Mouse (Mus musculus): ENCODE data around the gene Uvrag. TPM values are rescaled to one million over a fixed set of nuclear protein-coding genes. Genes with fewer than 3 reads are reported as not detected.
A peak's percentile ranks its signal among the peaks of the same experiment; 100 is the strongest.
"Not testable (repeated sequence)": the region's sequence is repeated elsewhere in the genome, so short reads cannot be mapped to it uniquely, and the experiment has no call there.

Gene Uvrag
- total RNA-seq, 2 experiments from 2014 or later: 42.4 to 43.1 TPM

DNA sequence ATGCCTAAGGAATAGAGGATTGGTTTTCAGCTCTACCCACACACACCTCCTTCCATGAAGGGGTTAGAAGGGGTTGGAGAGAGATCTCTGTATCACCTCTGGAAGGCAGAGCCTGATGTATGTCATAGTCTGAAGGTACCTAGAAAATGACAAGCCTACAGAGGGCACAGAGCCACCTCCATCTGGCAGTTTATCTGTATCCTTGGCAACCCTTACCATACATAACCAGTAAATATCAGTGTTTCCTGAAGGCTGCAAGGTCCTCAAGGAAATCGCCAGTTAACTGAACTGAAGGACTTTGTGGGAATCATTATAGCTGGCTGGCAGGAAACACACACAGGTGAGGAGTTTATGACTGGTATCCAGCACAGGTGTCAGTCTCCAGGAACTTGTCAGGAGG is 150.4 kb downstream of the Uvrag start:
- ATAC-seq (ENCODE audit: poor library complexity, severe bottlenecking): no peak

DNA sequence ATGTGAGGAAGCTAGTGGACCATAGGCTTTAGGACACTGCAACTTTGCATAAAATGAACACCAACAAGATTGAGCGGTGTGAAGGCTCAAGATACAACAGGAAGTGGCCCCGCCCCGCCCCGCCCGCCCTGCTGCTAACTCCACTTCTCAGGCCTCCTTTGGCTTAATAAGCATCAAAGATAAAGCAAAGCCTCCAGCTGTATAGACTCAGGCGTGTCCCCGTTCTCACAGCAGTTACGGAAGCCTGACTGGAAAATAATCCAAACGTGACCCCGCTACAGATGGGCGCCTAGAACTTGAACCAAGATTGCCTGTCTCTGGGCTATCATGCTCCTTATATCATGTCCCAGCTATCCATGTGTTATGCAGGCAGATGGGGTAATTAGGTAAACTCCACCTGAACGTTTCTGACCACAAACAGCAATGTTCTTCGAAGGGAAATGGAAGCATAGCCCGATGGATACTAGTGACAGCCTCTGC is 153.9 kb downstream of the Uvrag start:
- ATAC-seq (ENCODE audit: poor library complexity, severe bottlenecking): no peak

DNA sequence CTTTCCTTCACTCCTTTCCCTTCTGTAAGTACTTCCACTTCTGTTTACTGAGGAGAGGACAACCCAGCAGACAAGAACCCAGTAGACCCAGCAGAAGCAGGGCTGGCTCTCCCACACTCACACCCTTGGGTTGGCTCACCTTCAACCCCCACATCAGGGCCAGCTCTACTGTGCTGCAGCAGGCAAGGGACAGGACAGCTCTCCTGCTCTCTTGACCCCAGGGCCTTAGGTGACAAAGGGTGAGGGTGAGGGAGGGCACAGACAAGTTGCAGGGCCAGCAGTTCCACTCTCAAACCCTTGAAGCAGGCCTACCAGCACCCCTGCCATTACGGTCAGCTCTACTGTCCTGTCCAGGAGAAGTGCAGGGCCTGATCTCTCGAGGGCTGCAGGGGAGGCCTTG is 155.0 kb downstream of the Uvrag start:
- no peak for ATAC-seq (ENCODE audit: poor library complexity, severe bottlenecking)

DNA sequence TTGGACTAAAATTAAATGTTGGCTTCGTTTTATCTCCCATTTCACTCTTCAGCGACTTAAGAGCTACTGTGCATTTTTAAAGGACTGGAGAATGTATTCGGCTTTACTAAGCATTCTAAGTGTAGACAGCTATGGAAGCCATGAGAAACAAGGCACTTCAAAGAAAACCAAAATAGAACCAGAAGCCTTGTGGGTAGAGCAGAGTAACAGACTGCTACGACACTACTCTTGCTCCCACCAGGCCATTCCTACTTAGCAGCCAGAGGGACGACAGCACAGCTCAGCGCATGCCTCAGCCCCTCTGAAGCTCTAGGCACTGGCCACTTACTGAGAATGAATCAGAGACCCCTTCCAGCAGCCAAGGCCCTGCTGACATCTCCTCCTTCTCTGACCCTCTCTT is 155.5 kb downstream of the Uvrag start:
- no peak for ATAC-seq (ENCODE audit: poor library complexity, severe bottlenecking)

DNA sequence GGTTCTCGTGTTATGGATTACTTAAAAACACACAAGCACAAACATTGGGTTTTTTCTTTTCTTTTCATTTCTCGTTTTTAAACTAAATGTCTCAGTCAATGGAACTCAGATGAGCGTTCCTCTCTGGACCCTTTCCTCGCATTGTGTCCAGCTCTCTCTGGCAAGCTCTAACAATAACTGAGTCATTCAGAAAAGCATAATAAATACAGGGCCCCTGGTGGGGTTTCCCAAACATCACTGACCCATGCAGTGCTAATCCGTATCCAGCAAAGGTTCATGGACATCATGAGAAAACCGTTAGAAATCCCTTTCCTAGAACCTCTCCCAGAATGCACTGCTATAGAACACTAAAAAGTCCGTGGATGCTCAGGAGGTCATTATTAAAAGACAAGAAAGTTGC is 156.6 kb downstream of the Uvrag start:
- ATAC-seq (ENCODE audit: poor library complexity, severe bottlenecking): no peak

DNA sequence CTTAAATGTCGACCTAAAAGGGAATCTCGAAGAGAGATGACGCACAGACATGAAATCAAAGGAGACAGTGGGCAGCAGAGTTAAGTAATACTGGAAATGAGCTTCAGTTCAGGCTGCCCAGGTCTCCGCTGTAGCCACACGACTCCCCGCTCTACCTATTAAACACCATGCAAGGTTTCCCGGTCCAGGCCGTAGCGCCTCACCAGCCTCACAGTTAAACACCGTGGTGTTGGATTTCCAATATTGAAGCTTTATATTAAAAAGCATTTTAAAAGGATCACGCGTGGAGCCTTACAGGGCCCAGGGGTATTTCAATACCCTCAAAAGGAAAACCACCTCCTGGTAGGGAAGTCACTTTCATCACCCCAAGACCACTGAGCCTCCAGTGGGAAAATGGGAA is 157.9 kb downstream of the Uvrag start:
- 0 out of 2 replicates have a peak, but pooled peaks have one; percentile 24 for ATAC-seq (ENCODE audit: poor library complexity, severe bottlenecking)

DNA sequence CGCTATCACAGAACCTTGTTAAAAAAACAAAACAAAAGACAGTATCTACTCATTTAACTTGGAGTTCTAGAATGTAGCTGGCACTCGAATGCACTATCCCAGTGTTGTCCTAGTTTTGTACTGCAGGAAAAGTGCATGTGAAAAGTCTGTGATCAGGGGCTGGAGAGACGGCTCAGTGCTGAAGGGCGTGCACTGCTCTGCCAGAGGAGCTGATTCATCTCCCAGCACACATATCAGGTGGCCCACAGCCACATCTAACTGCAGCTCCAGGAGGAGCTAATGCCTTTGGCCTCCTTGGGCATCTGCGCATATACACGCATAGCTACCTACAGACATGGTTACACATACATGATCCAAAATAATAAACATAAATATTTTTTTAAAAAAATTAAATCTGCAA is 159.5 kb downstream of the Uvrag start:
- ATAC-seq (ENCODE audit: poor library complexity, severe bottlenecking): no peak

DNA sequence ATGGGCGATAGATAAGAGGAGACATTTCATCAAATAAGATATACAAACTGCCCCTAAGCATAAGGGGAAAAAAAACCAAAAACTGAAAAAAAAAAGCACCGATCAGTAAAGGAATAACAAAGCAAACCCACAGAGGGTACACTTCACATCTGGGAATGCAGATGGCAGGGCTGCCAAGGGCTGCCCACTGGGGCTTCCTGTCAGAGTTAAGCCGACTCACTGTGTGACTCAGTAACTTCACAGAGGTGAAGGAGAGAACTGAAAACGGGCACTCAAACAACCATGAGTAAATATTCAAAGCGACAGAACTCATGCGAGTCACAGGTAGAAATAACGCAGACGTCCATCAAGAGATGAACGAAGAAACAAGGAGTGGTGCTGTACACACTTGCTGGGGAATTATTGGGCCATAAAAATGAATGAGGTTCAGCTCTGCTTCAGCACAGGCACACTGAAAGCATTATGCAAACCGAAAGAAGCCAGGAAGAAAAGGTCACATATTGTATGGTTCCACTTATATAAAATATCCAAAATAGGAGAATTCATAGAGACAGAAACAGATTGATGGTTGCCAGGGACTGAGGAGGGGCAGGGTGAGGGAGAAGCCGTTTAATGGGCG is 164.0 kb downstream of the Uvrag start:
- no peak for ATAC-seq (ENCODE audit: poor library complexity, severe bottlenecking)

DNA sequence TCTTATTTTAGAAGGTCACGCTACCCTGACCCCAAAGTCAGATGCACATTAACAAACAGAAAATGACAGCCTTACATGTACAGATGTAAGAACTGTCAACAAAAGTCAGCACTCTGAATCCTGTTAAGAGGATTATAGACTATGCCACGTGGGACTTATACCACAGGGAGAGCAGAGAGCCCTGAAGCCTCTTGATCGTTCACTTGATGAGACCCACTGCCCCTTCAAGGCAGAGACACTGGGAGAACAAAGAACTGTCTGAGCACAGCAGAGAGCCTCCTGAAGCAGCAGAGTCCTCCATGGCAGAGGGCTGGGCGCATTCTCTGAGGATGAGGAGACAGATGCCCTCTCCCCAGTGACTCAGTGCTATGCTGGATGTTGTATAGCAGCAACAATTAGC is 166.4 kb downstream of the Uvrag start:
- no peak for ATAC-seq (ENCODE audit: poor library complexity, severe bottlenecking)

DNA sequence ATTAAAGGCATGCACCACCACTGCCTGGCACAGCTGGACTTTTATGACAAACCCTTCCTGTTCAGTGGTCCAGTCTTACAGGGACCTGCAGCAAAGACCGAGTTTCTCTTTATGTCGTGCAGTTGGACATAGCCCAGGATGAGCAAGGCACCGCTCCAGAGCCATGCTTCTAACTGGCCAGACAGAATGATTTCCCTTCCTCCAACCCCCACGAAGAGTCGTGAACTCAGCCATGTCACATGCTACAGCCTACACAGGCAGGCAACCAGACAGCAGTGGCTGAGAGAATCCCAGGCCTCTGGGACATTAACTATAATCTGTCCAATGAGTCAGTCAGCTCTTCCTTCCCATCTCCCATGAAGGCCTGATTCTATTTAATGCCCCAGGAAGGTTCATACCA is 170.2 kb downstream of the Uvrag start:
- ATAC-seq (ENCODE audit: poor library complexity, severe bottlenecking): no peak

DNA sequence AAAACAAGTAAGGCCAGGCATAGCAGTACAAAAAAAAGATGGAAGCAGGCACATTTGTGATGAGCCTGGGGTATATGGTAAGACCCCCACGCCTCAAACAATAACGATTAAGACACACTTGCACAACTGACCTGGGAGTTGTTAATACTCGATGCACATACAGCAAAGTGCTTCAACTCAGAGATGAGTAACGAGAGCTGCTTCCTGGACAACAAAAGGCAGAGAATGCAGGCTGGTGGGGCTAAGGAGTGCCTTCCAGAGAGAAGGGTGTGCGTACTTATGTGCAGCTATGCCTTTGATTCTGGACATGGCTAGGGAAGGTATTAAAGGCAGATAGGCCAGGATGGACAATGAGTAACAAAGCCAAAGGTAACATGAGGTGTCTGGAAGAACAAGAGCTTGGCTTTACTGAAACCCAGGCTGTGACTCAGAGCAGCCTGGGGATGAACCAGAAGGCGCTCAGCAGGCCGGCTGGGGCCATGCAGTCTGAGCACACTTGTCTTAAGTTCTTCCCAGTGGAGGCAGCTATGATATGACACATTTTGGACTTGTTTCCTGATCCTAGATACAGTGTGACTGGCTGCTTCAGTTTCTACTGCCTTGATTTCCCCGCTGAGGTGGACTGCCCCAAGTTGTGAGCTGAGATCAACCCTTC is 172.1 kb downstream of the Uvrag start:
- no peak for ATAC-seq (ENCODE audit: poor library complexity, severe bottlenecking)

DNA sequence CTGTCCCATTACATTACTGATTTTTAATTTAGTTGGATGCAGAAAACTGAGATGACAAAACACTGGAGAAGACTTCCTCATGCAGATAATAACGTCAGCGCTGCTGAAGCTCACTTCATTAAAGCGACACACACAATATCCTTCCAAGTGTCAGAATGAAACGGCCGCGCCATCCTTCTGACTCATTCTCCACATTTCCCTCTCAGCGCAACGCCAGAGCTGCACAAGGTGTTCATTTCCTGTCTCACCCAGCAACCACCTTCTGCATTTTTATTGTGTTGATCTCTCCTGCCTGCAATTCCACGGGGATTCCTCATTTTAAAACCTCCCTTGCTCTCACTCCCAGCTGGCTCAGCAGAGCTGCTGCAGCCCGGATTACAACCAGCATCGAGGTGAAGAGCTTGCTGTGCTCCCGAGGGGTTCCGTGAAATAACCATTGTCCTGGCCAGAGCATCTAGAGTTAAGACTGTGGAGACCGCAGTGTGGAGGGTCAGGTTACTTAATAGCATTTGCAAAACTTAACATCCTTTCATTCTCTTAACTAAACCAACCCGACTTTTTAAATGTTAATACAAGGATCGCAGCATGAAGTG is 172.8 kb downstream of the Uvrag start:
- no peak for ATAC-seq (ENCODE audit: poor library complexity, severe bottlenecking)

DNA sequence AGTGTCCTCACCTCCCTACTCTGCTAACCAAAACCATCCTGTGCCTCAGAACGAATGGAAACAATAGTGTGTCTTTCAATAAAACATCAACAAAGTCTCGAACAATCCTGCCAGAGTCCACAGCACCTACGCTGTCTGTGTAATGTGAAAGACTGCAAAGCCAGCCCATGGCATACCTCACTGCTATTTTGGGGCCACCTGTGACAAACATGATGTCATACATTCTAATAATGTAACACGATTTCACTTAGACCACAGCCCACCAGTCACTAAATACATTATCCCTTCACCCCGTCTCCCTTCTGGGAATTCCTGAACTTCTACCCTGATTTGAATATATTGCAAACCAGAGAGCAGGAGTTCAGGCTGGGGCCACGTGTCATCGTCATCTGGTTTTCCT is 173.3 kb downstream of the Uvrag start:
- no peak for ATAC-seq (ENCODE audit: poor library complexity, severe bottlenecking)

DNA sequence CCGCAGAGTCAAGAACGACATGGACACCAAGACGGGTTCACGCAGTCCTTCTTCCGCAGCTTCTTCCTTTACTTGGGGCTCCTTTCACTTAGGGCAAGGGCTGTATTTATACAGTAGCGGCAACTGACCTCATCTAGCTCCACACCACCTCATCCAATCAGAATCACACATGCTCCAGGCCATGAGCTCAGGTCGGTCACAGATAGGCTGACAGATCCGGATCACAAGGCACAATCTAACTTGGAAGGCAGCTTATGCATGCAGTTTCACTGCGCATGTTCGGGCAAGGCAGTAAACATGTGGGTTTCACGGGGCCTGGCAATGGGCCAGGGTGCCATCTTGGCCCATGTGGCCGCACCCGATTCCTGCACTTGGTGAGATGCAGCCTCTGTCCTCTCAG is 177.4 kb downstream of the Uvrag start:
- not testable (repeated sequence) for ATAC-seq (ENCODE audit: poor library complexity, severe bottlenecking)

DNA sequence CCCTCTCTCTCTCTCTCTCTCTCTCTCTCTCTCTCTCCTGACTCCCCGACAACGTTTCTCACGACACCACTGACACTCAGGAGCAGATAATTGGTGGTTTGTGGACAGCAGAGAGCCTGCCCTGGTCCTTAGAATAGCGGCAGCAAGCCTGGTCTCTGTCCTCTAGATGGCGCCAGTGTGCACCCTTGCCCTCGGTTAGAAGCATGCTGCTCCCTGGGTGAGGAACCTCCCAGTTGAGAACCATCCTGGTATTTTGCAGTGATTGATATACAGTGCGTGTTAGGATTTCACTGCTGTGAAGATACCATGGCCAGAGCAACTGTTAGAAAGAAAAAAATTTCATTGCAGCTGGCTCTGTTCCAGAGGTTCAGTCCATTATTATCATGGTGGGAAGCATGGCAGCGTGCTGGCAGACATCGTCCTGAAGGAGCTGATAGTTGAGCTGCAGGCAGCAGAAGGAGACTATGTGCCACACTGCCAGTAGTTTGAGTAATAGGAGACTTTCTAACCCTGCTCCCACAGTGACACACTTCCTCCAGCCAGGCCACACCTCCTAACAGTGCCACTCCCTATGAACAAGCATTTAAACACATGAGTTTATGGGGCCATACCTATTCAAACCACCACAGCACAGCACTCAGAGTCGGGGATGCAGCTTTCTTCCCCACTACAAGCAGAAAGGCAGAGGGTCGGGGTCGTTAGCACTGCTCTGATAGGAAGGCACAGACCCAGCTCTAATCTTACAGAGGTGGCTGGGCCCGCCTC is 178.2 kb downstream of the Uvrag start:
- peak; percentile 87 for ATAC-seq (ENCODE audit: poor library complexity, severe bottlenecking)

DNA sequence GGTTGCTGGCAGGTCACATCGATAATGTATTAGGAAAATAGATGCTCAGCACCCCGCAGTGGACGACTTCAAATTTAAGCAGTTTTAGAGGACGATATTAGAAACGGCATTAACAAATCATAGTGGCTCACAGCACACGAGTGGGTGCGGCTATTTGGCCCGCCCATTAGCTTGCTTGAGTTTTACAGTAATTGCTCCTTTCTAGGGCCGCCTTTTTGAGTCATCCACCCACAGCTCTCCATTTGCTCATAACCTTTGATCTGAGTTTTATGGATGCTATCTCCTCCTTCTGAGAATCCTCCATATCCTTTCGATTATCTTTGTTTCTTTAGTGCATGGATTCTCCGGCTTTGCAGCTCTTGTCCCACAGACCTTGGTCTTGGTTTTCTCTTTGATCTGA is 178.9 kb downstream of the Uvrag start:
- no peak for ATAC-seq (ENCODE audit: poor library complexity, severe bottlenecking)

DNA sequence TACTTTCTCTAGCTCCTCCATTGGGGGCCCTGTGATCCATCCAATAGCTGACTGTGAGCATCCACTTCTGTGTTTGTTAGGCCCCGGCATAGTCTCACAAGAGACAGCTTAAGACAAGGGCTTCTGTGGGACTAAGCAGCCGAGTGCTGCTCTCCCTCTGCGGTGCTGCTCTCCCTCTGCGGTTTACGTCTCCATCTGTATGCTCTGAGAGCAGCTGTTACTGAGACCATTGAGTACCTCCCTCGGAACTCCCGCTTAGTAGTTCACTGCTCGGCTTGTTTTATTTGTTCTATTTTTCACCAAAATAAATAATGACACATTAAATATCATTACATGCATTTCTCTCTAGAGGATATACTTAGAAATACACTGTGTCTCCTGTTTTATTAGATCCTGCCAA is 180.7 kb downstream of the Uvrag start:
- ATAC-seq (ENCODE audit: poor library complexity, severe bottlenecking): no peak

DNA sequence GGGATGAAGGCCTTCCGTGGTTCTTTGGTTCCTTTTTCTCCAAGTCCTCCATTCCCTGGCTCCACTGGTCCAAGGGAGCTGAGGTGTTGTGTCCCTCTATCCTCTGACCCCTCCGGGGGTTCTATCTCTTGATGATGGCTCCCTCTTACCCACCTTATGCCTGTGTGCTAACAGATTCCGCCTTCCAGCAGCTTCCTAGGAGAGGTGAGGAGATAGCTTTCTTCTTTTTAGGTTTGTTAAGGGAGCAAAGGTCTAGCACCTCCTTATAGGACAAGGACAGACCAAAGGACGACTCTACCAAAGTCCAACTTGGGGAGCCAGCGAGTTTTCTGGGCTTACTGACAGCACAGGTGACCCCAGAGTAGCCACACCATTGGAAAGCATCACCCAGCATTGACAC is 181.7 kb downstream of the Uvrag start:
- no peak for ATAC-seq (ENCODE audit: poor library complexity, severe bottlenecking)

DNA sequence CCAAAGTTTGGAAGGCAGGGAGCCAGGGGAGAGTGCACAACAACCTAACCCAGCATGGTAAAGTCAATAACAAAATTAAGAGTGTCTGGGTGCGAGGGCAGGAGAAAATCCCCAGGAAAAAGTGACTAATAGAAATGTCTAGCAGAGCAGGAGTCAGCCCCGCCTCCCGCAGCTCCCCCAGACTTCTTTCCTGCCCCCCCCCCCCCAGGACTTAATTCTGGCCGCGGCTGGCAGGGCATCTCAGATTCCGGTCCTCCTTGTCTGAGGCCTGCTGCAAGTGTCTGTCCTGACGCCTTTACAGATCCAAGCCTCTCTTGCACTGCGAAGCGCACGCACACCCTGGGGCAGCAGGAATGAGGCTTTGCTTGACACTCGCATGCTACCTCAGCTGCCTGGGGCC is 182.8 kb downstream of the Uvrag start:
- ATAC-seq (ENCODE audit: poor library complexity, severe bottlenecking): no peak

DNA sequence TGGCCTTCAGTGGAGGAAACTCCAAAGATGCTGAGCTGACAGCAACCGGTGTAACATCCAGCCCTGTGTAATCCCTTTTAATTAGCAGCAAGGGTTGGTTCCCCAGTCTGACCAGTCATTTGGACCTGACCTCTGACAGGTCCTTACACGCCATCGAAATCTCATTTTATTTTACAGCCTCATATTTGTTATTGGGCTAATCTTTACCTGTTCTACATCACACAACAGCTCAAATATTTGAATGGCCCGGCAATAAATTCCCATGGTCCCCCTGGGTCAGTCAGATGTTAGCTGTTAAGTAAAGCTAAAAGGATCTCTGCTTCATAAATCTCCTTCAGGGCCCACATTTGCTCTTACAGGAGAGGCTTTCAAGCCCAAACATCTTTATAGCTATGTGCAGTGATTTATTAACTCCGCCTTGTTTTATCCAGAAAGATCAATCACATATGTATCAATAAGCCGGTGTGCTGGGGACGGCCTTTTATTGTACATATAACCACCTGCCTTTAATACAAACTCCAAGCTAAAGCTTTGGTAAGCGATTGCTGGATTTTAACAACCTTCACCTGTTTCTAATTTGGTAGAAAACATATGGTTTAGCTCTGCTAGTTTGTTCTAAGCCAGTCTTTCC is 183.7 kb downstream of the Uvrag start:
- no peak for ATAC-seq (ENCODE audit: poor library complexity, severe bottlenecking)

DNA sequence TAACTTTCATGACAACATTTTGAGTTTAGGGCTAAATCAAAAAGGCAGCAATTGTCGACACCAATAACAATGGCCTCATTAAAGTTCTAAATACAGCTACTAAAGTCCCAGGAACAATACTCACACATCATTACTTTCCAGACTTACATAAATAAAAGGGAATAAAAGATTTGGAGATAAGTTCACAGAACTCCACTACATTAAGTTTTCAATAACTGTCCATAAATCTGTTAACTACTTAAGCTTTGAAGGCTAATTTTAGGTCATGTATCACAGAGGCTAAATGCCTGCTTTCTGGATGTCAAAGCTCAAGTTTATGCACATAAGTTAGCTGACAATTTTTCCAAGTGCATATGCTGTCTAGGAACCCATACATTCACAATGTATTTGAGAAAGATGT is 184.3 kb downstream of the Uvrag start:
- no peak for ATAC-seq (ENCODE audit: poor library complexity, severe bottlenecking)
